Mouse (Mus musculus) limb, embryonic 11.5 days (tissue): ENCODE measurements around the gene Stmnd1. TPM values are rescaled to one million over a fixed set of nuclear protein-coding genes. Genes with fewer than 3 reads are reported as not detected.
A peak's percentile ranks its signal among the peaks of the same experiment; 100 is the strongest.

Experiments
- ATAC-seq: fragments of 200-750 bp; cut with Nextera tagmentation; 2 replicates; pipeline ENCODE4 v1.8.0; 2017; ENCODE audit warnings: low read depth; ENCODE audit not compliant: insufficient number of reproducible peaks, low FRiP score, low TSS enrichment
- DNase-seq: peaks from one replicate; pipeline ENCODE4 v3.0.0-alpha.2; 2015; ENCODE audit warnings: low spot score
- H3K27ac ChIP-seq: fragments of 300-500 bp; sonication (generic); replicated peaks from 2 replicates; pipeline ENCODE4 v1.5.1; 2014; ENCODE audit warnings: low read depth, mild to moderate bottlenecking, low read length
- H3K27me3 ChIP-seq: fragments of 300-500 bp; sonication (generic); 2 replicates; pipeline ENCODE4 v1.6.1; 2014; ENCODE audit warnings: mild to moderate bottlenecking, low read length, mixed read lengths; ENCODE audit not compliant: control insufficient read depth, insufficient read depth
- H3K36me3 ChIP-seq: fragments of 300-500 bp; sonication (generic); 2 replicates; pipeline ENCODE4 v1.6.1; 2014; ENCODE audit warnings: mild to moderate bottlenecking, low read length, moderate library complexity, mixed read lengths; ENCODE audit not compliant: control insufficient read depth, insufficient read depth
- H3K4me1 ChIP-seq: fragments of 300-500 bp; sonication (generic); 2 replicates; pipeline ENCODE4 v1.6.1; 2014; ENCODE audit warnings: low read length, mixed read lengths; ENCODE audit not compliant: control insufficient read depth, insufficient read depth
- H3K4me2 ChIP-seq: fragments of 300-500 bp; sonication (generic); 2 replicates; pipeline ENCODE4 v1.6.1; 2014; ENCODE audit warnings: low read depth, mild to moderate bottlenecking, moderate library complexity; ENCODE audit not compliant: severe bottlenecking
- H3K4me3 ChIP-seq: fragments of 300-500 bp; sonication (generic); 2 replicates; pipeline ENCODE4 v1.5.1; 2014; ENCODE audit warnings: low read depth, low read length
- H3K9ac ChIP-seq: fragments of 300-500 bp; sonication (generic); 2 replicates; pipeline ENCODE4 v1.6.1; 2014; ENCODE audit warnings: mild to moderate bottlenecking, low read length
- H3K9me3 ChIP-seq: fragments of 300-500 bp; sonication (generic); 2 replicates; pipeline ENCODE4 v1.6.1; 2016; ENCODE audit warnings: low read length; ENCODE audit not compliant: control insufficient read depth
- WGBS: fragments of 180-500 bp; shearing (Covaris S2); extraction: QIAGEN DNeasy Blood & Tissue Kit; methylation state at CpG from one replicate; pipeline ENCODE4 v1.1.7; 2014; 5-methylcytosine and 5-hydroxymethylcytosine counted together
- polyA plus RNA-seq: library from polyadenylated mRNA; unstranded; fragments of >200 nt; fragmentation: Nextera tagmentation; extraction: Ambion mirVana; gene quantifications from 2 replicates; pipeline ENCODE4 v1.2.1, GENCODE M21; 2014

Gene Stmnd1
- polyA plus RNA-seq, 1 experiment from 2014 or later, result not detected

DNA sequence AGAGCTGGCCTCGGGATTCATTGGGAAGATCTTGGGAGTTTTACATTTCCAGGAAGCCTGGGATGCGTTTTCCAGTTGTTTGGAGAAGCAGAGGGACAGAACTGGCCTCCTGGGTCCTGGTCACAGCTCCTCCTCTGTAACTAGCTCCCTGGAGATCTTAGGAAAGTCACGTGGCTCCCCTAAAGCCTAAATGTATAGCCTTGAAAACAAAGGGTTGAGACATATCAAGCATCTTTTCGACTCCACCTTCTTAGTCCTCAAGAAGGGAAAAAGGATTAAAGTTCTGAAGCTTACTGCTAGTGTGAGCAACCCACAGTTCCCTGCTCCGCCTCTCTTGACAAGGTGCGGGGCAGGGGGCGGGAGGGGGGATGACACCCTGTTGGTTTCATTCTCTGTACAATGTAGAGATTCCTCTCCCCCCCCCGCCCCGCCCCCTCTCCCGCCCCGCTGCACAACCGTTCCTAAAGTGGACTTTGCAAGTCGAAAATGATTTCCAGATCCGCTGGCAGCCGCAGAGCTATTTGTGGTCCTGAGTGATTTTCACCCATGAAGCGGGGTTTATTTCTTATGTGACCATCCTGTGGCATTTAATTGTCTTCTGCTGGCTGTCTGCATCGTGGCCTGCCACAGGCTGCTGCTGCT is 589 bp upstream of the Stmnd1 start:
- Histone ChIP-seq H3K9me3 (no peaks in the 10 kb centered on the region), H3K27me3 (no peaks in the 10 kb centered on the region), H3K4me1 (peaks cover 5% of the 10 kb centered on the region; the same call in 1 of the 2 replicates), H3K36me3 (no peaks in the 10 kb centered on the region), H3K4me2 (peak overlapping the region; percentile 43), H3K27ac (no peak overlapping the region), H3K4me3 (0 out of 2 replicates have a peak overlapping the region, but pooled peaks have one; percentile 6), H3K9ac (no peak overlapping the region)
- WGBS, result 11% methylated on average over 17 of the region's 17 CpGs
- DNase-seq (peak; percentile 39), ATAC-seq (no peak)

GRCm38 (mm10) chr13:46275701-46276100 is 2.2 kb downstream of the Stmnd1 start:
- Histone ChIP-seq H3K4me2 (no peak overlapping the region), H3K9me3 (no peaks in the 10 kb centered on the region), H3K4me3 (no peak overlapping the region), H3K36me3 (no peaks in the 10 kb centered on the region), H3K27me3 (no peaks in the 10 kb centered on the region), H3K4me1 (peaks cover 5% of the 10 kb centered on the region; the same call in 1 of the 2 replicates), H3K9ac (no peak overlapping the region), H3K27ac (no peak overlapping the region)
- WGBS, result 95% methylated on average over 4 of the region's 4 CpGs
- DNase-seq (no peak), ATAC-seq (no peak)

DNA sequence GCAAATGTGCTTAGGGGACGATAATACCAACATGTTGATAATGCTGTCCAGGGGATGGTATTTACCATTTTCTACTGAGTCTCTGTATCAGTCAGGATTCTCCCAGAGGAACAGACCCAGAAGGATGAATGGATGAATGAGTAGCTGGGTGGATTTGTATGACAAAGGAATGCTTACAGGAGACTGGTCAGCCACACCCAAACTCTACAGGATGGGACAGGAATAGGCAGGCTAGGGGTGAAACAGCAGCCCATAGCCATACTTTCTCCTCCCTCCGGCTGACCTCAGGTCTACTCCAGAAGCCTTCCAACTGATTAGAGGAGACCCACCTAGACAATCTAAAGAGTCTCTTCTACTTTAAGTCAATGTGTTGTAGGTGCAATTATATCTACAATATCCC is 9.0 kb downstream of the Stmnd1 start:
- Histone ChIP-seq H3K27ac (no peak overlapping the region), H3K36me3 (no peaks in the 10 kb centered on the region), H3K4me3 (no peak overlapping the region), H3K4me1 (no peaks in the 10 kb centered on the region), H3K4me2 (no peak overlapping the region), H3K9me3 (no peaks in the 10 kb centered on the region), H3K9ac (no peak overlapping the region), H3K27me3 (no peaks in the 10 kb centered on the region)
- DNase-seq (no peak), ATAC-seq (no peak)
- 95% methylated on average over 2 of the region's 2 CpGs for WGBS

DNA sequence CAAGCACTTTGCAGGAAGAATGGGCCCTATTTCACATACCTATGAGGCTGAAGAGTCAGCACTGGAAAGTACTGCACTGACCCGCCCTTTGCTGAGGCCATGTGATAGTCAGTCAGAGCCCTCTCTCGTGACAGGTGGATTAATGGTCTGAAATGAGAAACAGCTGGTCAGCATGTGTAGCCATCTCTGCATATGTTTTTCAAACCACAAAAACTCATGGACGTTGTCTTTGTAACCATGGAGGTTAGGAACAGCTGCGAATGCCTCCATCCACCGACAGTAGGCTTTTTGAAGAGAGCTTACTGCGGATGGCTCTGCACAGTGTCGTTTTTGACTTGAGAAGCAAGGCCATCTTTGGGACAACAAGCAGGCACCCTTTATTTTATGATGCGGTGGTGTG is 14.3 kb downstream of the Stmnd1 start:
- H3K27ac ChIP-seq, result no peak overlapping the region
- H3K36me3 ChIP-seq, result no peaks in the 10 kb centered on the region
- no peaks in the 10 kb centered on the region for H3K4me1 ChIP-seq
- no peaks in the 10 kb centered on the region for H3K9me3 ChIP-seq
- no peak overlapping the region for H3K4me3 ChIP-seq
- WGBS, result 49% methylated on average over 8 of the region's 8 CpGs
- no peak overlapping the region for H3K4me2 ChIP-seq
- ATAC-seq (no peak), DNase-seq (peak; percentile 50)
- no peak overlapping the region for H3K9ac ChIP-seq
- H3K27me3 ChIP-seq, result no peaks in the 10 kb centered on the region

- Histone ChIP-seq H3K27ac (no peak overlapping the region), H3K4me1 (no peaks in the 10 kb centered on the region), H3K4me3 (no peak overlapping the region), H3K27me3 (no peaks in the 10 kb centered on the region), H3K9ac (no peak overlapping the region), H3K4me2 (no peak overlapping the region), H3K36me3 (no peaks in the 10 kb centered on the region), H3K9me3 (no peaks in the 10 kb centered on the region)
- DNase-seq (no peak), ATAC-seq (no peak)
- 78% methylated on average over 5 of the region's 5 CpGs for WGBS
Observed at GRCm38 (mm10) chr13:46288372-46288771, 14.9 kb downstream of the Stmnd1 start.

GRCm38 (mm10) chr13:46290537-46290936 is 17.0 kb downstream of the Stmnd1 start:
- Histone ChIP-seq H3K27me3 (no peaks in the 10 kb centered on the region), H3K9ac (no peak overlapping the region), H3K27ac (no peak overlapping the region), H3K4me3 (no peak overlapping the region), H3K4me1 (no peaks in the 10 kb centered on the region), H3K9me3 (no peaks in the 10 kb centered on the region), H3K4me2 (no peak overlapping the region), H3K36me3 (no peaks in the 10 kb centered on the region)
- 74% methylated on average over 1 of the region's 1 CpGs for WGBS
- ATAC-seq (no peak), DNase-seq (no peak)

DNA sequence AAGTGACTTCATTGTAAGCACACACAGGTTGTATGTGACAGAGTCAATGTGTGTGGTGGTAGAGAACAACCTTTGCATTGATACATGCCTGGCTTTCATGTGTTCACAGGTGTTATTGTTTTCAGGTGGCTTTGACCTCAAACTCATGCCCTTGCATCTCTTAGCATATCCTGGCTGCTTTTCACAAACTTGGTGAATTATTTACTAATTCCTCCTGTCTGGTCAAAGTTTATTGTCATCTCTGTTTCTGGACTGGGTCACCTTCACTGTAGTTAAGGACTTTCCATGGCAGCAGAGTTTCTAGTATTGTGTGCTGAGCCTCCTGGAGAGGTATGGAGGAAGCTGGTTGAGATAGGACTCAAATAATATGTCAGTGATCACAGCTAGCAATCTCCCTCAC is 20.8 kb downstream of the Stmnd1 start:
- Histone ChIP-seq H3K4me2 (no peak overlapping the region), H3K9me3 (no peaks in the 10 kb centered on the region), H3K9ac (no peak overlapping the region), H3K27me3 (no peaks in the 10 kb centered on the region), H3K4me1 (no peaks in the 10 kb centered on the region), H3K36me3 (no peaks in the 10 kb centered on the region), H3K27ac (no peak overlapping the region), H3K4me3 (no peak overlapping the region)
- ATAC-seq, result no peak
- DNase-seq, result no peak

- Histone ChIP-seq H3K4me2 (no peak overlapping the region), H3K4me1 (no peaks in the 10 kb centered on the region), H3K4me3 (no peak overlapping the region), H3K27ac (no peak overlapping the region), H3K27me3 (no peaks in the 10 kb centered on the region), H3K9me3 (no peaks in the 10 kb centered on the region), H3K9ac (no peak overlapping the region), H3K36me3 (no peaks in the 10 kb centered on the region)
- WGBS, result 87% methylated on average over 4 of the region's 4 CpGs
- DNase-seq (no peak), ATAC-seq (no peak)
Observed at GRCm38 (mm10) chr13:46297701-46298100, 24.2 kb downstream of the Stmnd1 start.

DNA sequence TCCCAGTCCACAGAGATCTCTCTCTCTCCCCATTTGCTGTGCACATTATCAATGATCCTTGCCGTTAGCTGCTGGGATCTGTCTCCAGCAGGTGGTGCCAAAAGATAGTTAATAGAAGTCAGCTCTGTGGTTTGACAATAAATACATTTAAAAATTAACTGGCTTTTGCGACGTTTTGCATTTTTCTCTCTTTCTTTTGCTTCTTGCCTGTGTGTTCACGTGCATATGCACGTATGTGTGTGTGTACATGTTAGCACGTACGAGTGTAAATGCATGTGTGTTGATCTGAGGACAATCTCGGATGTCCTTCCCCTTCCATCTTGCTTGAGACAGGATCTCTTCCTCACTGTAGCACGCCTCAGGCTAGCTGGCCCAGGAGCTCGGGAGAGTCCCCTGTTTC is 37.3 kb downstream of the Stmnd1 start:
- no peak for ATAC-seq
- no peak overlapping the region for H3K4me2 ChIP-seq
- no peak overlapping the region for H3K4me3 ChIP-seq
- H3K9me3 ChIP-seq, result no peaks in the 10 kb centered on the region
- 58% methylated on average over 10 of the region's 10 CpGs for WGBS
- no peak overlapping the region for H3K27ac ChIP-seq
- DNase-seq, result peak; percentile 40
- no peak overlapping the region for H3K9ac ChIP-seq
- no peaks in the 10 kb centered on the region for H3K36me3 ChIP-seq
- H3K4me1 ChIP-seq, result no peaks in the 10 kb centered on the region
- no peaks in the 10 kb centered on the region for H3K27me3 ChIP-seq
